Comparison of ENCODE assay signal across 23 mouse cellular contexts in genomic region chr5:74300931-74301330, GRCm38 (mm10).
DNase-seq lines count a peak whose midpoint lies in the region; ATAC-seq lines count a peak whose summit lies in the region.
"Had no signal": no experiment of that assay in that cellular context is flagged by ENCODE, and none has a peak within 500 bp of the region (broad histone marks: within the 10 kb centered on the region; RNA-seq: fewer than 3 reads in every experiment).

No protein-coding gene starts in this region.

- H3K27me3 ChIP-seq in heart, embryonic 11.5 days (ENCODE audit: control insufficient read depth, insufficient read depth, low read length) = no peaks in the 10 kb centered on the region
- no peaks in the 10 kb centered on the region for H3K27me3 ChIP-seq in heart, embryonic 16.5 days (ENCODE audit: control insufficient read depth, insufficient read depth, low read length)
- H3K27me3 ChIP-seq in midbrain, embryonic 13.5 days = no peaks in the 10 kb centered on the region
- H3K27me3 ChIP-seq: hindbrain, embryonic 13.5 days; liver, embryonic 15.5 days; stomach, embryonic 15.5 days had no signal

- no peaks in the 10 kb centered on the region for H3K36me3 ChIP-seq in heart, embryonic 11.5 days (ENCODE audit: control insufficient read depth, insufficient read depth, low read length)
- H3K36me3 ChIP-seq in heart, embryonic 16.5 days (ENCODE audit: control insufficient read depth, insufficient read depth) = no peaks in the 10 kb centered on the region
- no peaks in the 10 kb centered on the region for H3K36me3 ChIP-seq in midbrain, embryonic 13.5 days
- H3K36me3 ChIP-seq: forebrain, embryonic 12.5 days; hindbrain, embryonic 13.5 days; liver, embryonic 15.5 days; midbrain, embryonic 10.5 days; stomach, embryonic 15.5 days had no signal

- 57% methylated on average over 5 of the region's 5 CpGs for WGBS in heart, embryonic 11.5 days (ENCODE audit: insufficient replicate concordance)
- 58% methylated on average over 5 of the region's 5 CpGs for WGBS in heart, embryonic 16.5 days
- 71% methylated on average over 5 of the region's 5 CpGs for WGBS in midbrain, embryonic 13.5 days

- peak overlapping the region; percentile 91 for H3K27ac ChIP-seq in heart, embryonic 11.5 days (ENCODE audit: low read depth, low read length)
- H3K27ac ChIP-seq in heart, embryonic 16.5 days (ENCODE audit: low read length) = peak overlapping the region; percentile 94
- no peak overlapping the region for H3K27ac ChIP-seq in midbrain, embryonic 13.5 days
- H3K27ac ChIP-seq: forebrain, embryonic 12.5 days; hindbrain, embryonic 13.5 days; liver, embryonic 15.5 days; midbrain, embryonic 10.5 days; stomach, embryonic 15.5 days had no signal

- H3K4me3 ChIP-seq in heart, embryonic 11.5 days (ENCODE audit: low read depth, low read length) = no peak overlapping the region
- no peak overlapping the region for H3K4me3 ChIP-seq in heart, embryonic 16.5 days (ENCODE audit: low read length)
- no peak overlapping the region for H3K4me3 ChIP-seq in midbrain, embryonic 13.5 days (replicated peaks)
- H3K4me3 ChIP-seq: erythroblast, embryonic 14.5 days; forebrain, embryonic 12.5 days; hindbrain, embryonic 13.5 days; liver, embryonic 15.5 days; midbrain, embryonic 10.5 days; stomach, embryonic 15.5 days had no signal

- H3K9ac ChIP-seq in heart, embryonic 11.5 days (ENCODE audit: low read depth, low read length) = no peak overlapping the region
- H3K9ac ChIP-seq in heart, embryonic 16.5 days (ENCODE audit: low read length) = peak overlapping the region; percentile 21; the same call in 1 of the 2 replicates
- no peak overlapping the region for H3K9ac ChIP-seq in midbrain, embryonic 13.5 days (replicated peaks)
- H3K9ac ChIP-seq: forebrain, embryonic 12.5 days; hindbrain, embryonic 13.5 days; liver, embryonic 15.5 days; stomach, embryonic 15.5 days had no signal

- H3K4me1 ChIP-seq in heart, embryonic 11.5 days (ENCODE audit: control insufficient read depth, insufficient read depth, low read length) = peaks cover 20% of the 10 kb centered on the region
- H3K4me1 ChIP-seq in heart, embryonic 16.5 days (ENCODE audit: control insufficient read depth, insufficient read depth, low read length) = peaks cover 42% of the 10 kb centered on the region
- no peaks in the 10 kb centered on the region; the same call in 1 of the 2 replicates for H3K4me1 ChIP-seq in midbrain, embryonic 13.5 days (replicated peaks)
- H3K4me1 ChIP-seq: liver, embryonic 15.5 days had no signal

- no peak for DNase-seq in heart, adult 11 months
- no peak for DNase-seq in heart, postnatal 4 days
- peak; percentile 78 for DNase-seq in 3T3-L1 (ENCODE audit: low read depth, low spot score)
- peak; percentile 84 for DNase-seq in NIH3T3 (ENCODE audit: low read depth)
- DNase-seq: adrenal gland, adult 8-10 months; B cell, adult 2 months; cerebellum, adult 2 months; cerebellum, postnatal 14 days; gastrocnemius, postnatal 10 days; kidney, adult 9 months; kidney, postnatal 10 days; layer of hippocampus, adult 9-11 months; right cerebral cortex, postnatal 25 days had no signal

- no peak for ATAC-seq in heart, embryonic 11.5 days (replicated peaks; ENCODE audit: insufficient number of reproducible peaks, low FRiP score, low TSS enrichment)
- no peak for ATAC-seq in heart, embryonic 16.5 days (replicated peaks; ENCODE audit: extremely low read depth, insufficient read depth, low FRiP score)
- ATAC-seq in midbrain, embryonic 13.5 days = no peak
- ATAC-seq: intestine, postnatal 0 days had no signal

- H3K4me2 ChIP-seq in heart, embryonic 11.5 days = no peak overlapping the region
- H3K4me2 ChIP-seq in heart, embryonic 16.5 days (ENCODE audit: low read depth, low read length) = no peak overlapping the region
- H3K4me2 ChIP-seq in midbrain, embryonic 13.5 days (replicated peaks) = no peak overlapping the region
- H3K4me2 ChIP-seq: forebrain, embryonic 12.5 days; hindbrain, embryonic 13.5 days; liver, embryonic 15.5 days; stomach, embryonic 15.5 days had no signal

- no peaks in the 10 kb centered on the region for H3K9me3 ChIP-seq in heart, embryonic 11.5 days (replicated peaks; ENCODE audit: control insufficient read depth, low read length)
- no peaks in the 10 kb centered on the region for H3K9me3 ChIP-seq in heart, embryonic 16.5 days (replicated peaks; ENCODE audit: control insufficient read depth, low read length)
- no peaks in the 10 kb centered on the region for H3K9me3 ChIP-seq in midbrain, embryonic 13.5 days
- H3K9me3 ChIP-seq: forebrain, embryonic 12.5 days; hindbrain, embryonic 13.5 days; liver, embryonic 15.5 days; midbrain, embryonic 10.5 days; stomach, embryonic 15.5 days had no signal

Comparison
In these comparisons a context has a peak if more than half of its experiments do, and no peak if none do; other contexts are left out.
1. DNase-seq: peak in 3T3-L1 (single experiment) and NIH3T3 (single experiment); none in heart, adult 11 months (single experiment) and heart, postnatal 4 days (single experiment).